Mouse (Mus musculus): ENCODE measurements around the gene Socs2. TPM values are rescaled to one million over a fixed set of nuclear protein-coding genes. Genes with fewer than 3 reads are reported as not detected.

Socs2 gene
- total and polyA plus RNA-seq, 3 experiments: 16.5 to 24.9 TPM; not detected in 1

DNA sequence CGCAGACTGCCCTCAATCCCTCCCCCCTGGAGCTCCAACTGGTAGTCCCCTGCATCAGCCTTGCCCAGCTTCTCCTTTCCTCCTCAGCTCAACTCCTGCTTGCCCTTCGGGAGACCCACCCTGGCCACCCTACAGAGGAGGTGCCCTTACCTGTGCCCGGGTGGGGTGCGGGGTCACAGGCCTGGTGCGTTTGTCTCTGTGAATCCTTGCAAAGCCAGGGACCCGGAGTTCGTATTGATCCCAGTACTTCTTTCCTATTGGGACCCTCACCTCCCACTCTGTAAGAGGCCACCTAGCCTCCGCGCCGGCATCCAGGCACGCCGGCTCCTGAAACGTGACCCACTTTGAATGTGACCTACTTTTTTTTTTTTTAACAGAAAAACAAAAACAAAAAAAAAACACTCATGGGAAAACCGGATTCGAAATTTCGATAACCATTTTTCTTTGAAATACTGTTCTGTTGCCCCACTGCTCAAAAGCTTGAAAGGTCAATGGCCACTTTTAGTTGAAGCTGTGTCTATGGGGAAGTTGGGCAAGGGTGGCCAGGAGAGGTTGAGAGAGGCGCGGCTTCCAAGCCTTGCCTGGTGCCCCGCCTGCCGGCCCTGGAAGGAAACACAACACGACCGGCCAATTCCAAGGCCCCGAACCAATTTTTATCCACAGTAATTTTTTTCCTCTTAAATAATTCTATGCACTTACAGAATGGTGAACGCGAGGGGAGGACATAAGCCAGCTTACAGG, 686 bp upstream of the Socs2 start:
- H3K4me1 ChIP-seq (ENCODE audit: control insufficient read depth in 1 of 2, insufficient read depth in 2 of 2, low read length in 2 of 2): no peaks in the 10 kb centered on the region
- no peaks in the 10 kb centered on the region for H3K9me3 ChIP-seq (replicated peaks; ENCODE audit: insufficient read depth, low read length)
- peak; percentile 84 for DNase-seq (ENCODE audit: low read depth, low spot score)
- H3K36me3 ChIP-seq (ENCODE audit: control insufficient read depth in 1 of 2, insufficient read depth in 2 of 2, low read length in 2 of 2): no peaks in the 10 kb centered on the region
- peak overlapping the region; percentile 4 for H3K27ac ChIP-seq (ENCODE audit: control insufficient read depth, low read depth, low read length)
- TF ChIP-seq NRF1 (IDR thresholded peaks at IDR 0.05; ENCODE audit: insufficient read depth, low read depth, low read length, poor library complexity, severe bottlenecking): 0 out of 2 replicates have a peak, but pooled peaks have one; percentile 18
- TF ChIP-seq ZKSCAN1 (IDR thresholded peaks at IDR 0.05; ENCODE audit: low read depth, low read length): no peak
- no peak for TF ChIP-seq GABPA (IDR thresholded peaks at IDR 0.05; ENCODE audit: low read depth, low read length)
- peak; percentile 38; the same call in 1 of the 2 replicates for TF ChIP-seq BHLHE40 (IDR thresholded peaks at IDR 0.05; ENCODE audit: borderline replicate concordance, low read depth, low read length)
- TF ChIP-seq USF1 (IDR thresholded peaks at IDR 0.05; ENCODE audit: low read depth, low read length): no peak
- TF ChIP-seq GATA1 (IDR thresholded peaks at IDR 0.05; ENCODE audit: low read depth, low read length): no peak
- TF ChIP-seq CTCF (IDR thresholded peaks at IDR 0.05 in 2 of 3, conservative IDR thresholded peaks at IDR 0.05 in 1 of 3; ENCODE audit: control insufficient read depth in 1 of 3, insufficient read depth in 1 of 3, low read depth in 2 of 3, low read length in 3 of 3, poor library complexity in 1 of 3, severe bottlenecking in 1 of 3): peak; percentile 62 to 91 (median 91)
- peak; percentile 96 for TF ChIP-seq RAD21 (IDR thresholded peaks at IDR 0.05; ENCODE audit: low read depth, low read length)
- TF ChIP-seq ZC3H11A (IDR thresholded peaks at IDR 0.05; ENCODE audit: low read depth, low read length): peak; percentile 93
- peak; percentile 67 for TF ChIP-seq ZNF384 (IDR thresholded peaks at IDR 0.05; ENCODE audit: low read depth, low read length)
- no peak for TF ChIP-seq EP300 (IDR thresholded peaks at IDR 0.05; ENCODE audit: low read depth in 1 of 2, low read length in 2 of 2)
- no peak for TF ChIP-seq JUND (IDR thresholded peaks at IDR 0.05; ENCODE audit: low read depth, low read length)
- TF ChIP-seq SMC3 (IDR thresholded peaks at IDR 0.05; ENCODE audit: low read depth, low read length): peak; percentile 99
- TF ChIP-seq SIN3A (IDR thresholded peaks at IDR 0.05; ENCODE audit: low read length): peak; percentile 64
- peaks cover 19% of the 10 kb centered on the region for H3K79me2 ChIP-seq (ENCODE audit: control insufficient read depth, insufficient read depth, low read length, poor library complexity)
- H3K27me3 ChIP-seq (ENCODE audit: control insufficient read depth in 1 of 2, insufficient read depth in 2 of 2, low read length in 2 of 2): peaks cover 0 to 1% of the 10 kb centered on the region in 2 experiments; a peak in 1 of 4 replicates
- H3K4me3 ChIP-seq (ENCODE audit: control insufficient read depth in 1 of 2, insufficient read depth in 1 of 2, low read depth in 2 of 2, low read length in 2 of 2): peak overlapping the region; percentile 49 to 54
- H3K9ac ChIP-seq (ENCODE audit: control insufficient read depth, low read depth, low read length, poor library complexity, severe bottlenecking): peak overlapping the region; percentile 100

DNA sequence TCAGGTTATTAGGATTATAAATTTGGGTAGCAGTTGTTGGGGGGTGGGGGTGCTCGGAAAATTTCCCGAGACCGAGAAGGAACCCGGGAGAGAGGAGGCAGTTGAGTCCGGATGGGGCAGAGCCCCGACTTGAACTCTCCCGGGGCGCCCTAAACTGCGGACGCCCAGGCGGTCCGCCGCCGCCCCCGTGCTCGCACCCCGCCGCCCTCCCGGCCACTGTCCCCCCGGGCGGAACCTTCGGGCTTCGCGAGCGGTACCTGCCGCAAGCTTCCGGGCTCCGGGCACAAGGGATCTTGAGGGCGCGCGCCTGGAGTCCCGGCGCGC, 657 bp downstream of the Socs2 start:
- Histone ChIP-seq H3K4me1 (ENCODE audit: control insufficient read depth in 1 of 2, insufficient read depth in 2 of 2, low read length in 2 of 2) (no peaks in the 10 kb centered on the region), H3K27ac (ENCODE audit: control insufficient read depth, low read depth, low read length) (peak overlapping the region; percentile 95), H3K9ac (ENCODE audit: control insufficient read depth, low read depth, low read length, poor library complexity, severe bottlenecking) (peak overlapping the region; percentile 100), H3K27me3 (ENCODE audit: control insufficient read depth in 1 of 2, insufficient read depth in 2 of 2, low read length in 2 of 2) (peaks cover 0 to 1% of the 10 kb centered on the region in 2 experiments; a peak in 1 of 4 replicates), H3K36me3 (ENCODE audit: control insufficient read depth in 1 of 2, insufficient read depth in 2 of 2, low read length in 2 of 2) (no peaks in the 10 kb centered on the region), H3K79me2 (ENCODE audit: control insufficient read depth, insufficient read depth, low read length, poor library complexity) (peaks cover 19% of the 10 kb centered on the region), H3K4me3 (ENCODE audit: control insufficient read depth in 1 of 2, insufficient read depth in 1 of 2, low read depth in 2 of 2, low read length in 2 of 2) (peak overlapping the region; percentile 49 to 54), H3K9me3 (replicated peaks; ENCODE audit: insufficient read depth, low read length) (no peaks in the 10 kb centered on the region)
- 0 out of 2 replicates have a peak, but pooled peaks have one; percentile 0 for TF ChIP-seq CHD1 (IDR thresholded peaks at IDR 0.05; ENCODE audit: low read depth, low read length)
- TF ChIP-seq MAFK (IDR thresholded peaks at IDR 0.05; ENCODE audit: borderline replicate concordance, low read depth, low read length): no peak
- 0 out of 2 replicates have a peak, but pooled peaks have one; percentile 16 for TF ChIP-seq ZMIZ1 (IDR thresholded peaks at IDR 0.05; ENCODE audit: low read depth, low read length)
- no peak for TF ChIP-seq SMC3 (IDR thresholded peaks at IDR 0.05; ENCODE audit: low read depth, low read length)
- no peak for DNase-seq (ENCODE audit: low read depth, low spot score)

Measured in MEL (cell line).